Mouse (Mus musculus): Measurements from ENCODE around the gene Akr1c12. TPM values are rescaled to one million over a fixed set of nuclear protein-coding genes. Genes with fewer than 3 reads are reported as not detected.

Akr1c12 gene
- polyA plus RNA-seq, 1 experiment from 2014 or later: 0.42 TPM

DNA sequence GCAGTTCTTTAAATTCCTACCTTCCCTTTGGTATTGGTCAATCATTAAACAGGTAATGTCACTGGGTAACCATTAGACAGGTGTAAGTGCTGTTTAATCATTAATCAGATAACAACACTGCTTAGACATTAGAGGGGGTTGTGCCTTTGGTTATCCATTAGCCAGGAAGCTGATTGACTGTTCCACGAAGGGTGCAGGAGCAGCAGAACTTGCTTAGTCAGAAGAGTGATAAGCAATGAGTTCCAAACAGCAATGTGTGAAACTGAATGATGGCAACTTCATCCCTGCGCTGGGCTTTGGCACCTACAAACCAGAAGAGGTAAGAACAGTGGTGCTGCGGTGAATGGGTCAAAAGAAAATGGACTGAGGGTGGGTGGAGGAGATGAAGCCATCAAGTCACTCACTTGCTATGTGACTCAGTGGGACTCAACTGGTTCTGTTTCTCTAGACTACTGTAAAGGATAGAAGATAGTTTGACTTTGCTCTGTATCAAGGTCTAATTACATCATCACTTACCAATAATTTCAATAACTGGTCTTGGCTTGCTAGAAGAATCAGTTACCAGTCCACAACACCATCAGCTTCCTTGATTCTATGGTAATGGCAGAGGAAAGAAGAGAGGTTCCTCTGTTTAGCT, 45.6 kb downstream of the Akr1c12 start:
- WGBS: 68% methylated on average over 3 of the region's 3 CpGs
- Histone ChIP-seq H3K27ac (replicated peaks in 1 of 2; ENCODE audit: control insufficient read depth in 1 of 2, insufficient read depth in 1 of 2, low read depth in 2 of 2, low read length in 2 of 2) (no peak overlapping the region), H3K4me1 (ENCODE audit: control insufficient read depth in 2 of 2, insufficient read depth in 2 of 2, low read length in 2 of 2) (no peaks in the 10 kb centered on the region; a peak in 1 of 4 replicates), H3K27me3 (ENCODE audit: control insufficient read depth, insufficient read depth, low read length) (no peaks in the 10 kb centered on the region), H3K4me2 (ENCODE audit: low read length) (no peak overlapping the region), H3K4me3 (ENCODE audit: control insufficient read depth in 1 of 2, insufficient read depth in 1 of 2, low read depth in 1 of 2, low read length in 2 of 2) (no peak overlapping the region), H3K9ac (ENCODE audit: low read length) (no peak overlapping the region), H3K9me3 (ENCODE audit: control insufficient read depth, low read length) (no peaks in the 10 kb centered on the region), H3K36me3 (ENCODE audit: control insufficient read depth, insufficient read depth, low read length) (no peaks in the 10 kb centered on the region)
- ATAC-seq (ENCODE audit: insufficient number of reproducible peaks, insufficient read depth, low FRiP score, low read depth): no peak

- H3K4me2 ChIP-seq (ENCODE audit: low read length): no peak overlapping the region
- no peaks in the 10 kb centered on the region for H3K36me3 ChIP-seq (ENCODE audit: control insufficient read depth, insufficient read depth, low read length)
- no peak for ATAC-seq (ENCODE audit: insufficient number of reproducible peaks, insufficient read depth, low FRiP score, low read depth)
- no peak overlapping the region for H3K4me3 ChIP-seq (ENCODE audit: control insufficient read depth in 1 of 2, insufficient read depth in 1 of 2, low read depth in 1 of 2, low read length in 2 of 2)
- H3K27me3 ChIP-seq (ENCODE audit: control insufficient read depth, insufficient read depth, low read length): no peaks in the 10 kb centered on the region
- no peak overlapping the region for H3K9ac ChIP-seq (ENCODE audit: low read length)
- no peaks in the 10 kb centered on the region; a peak in 1 of 4 replicates for H3K4me1 ChIP-seq (ENCODE audit: control insufficient read depth in 2 of 2, insufficient read depth in 2 of 2, low read length in 2 of 2)
- H3K27ac ChIP-seq (replicated peaks in 1 of 2; ENCODE audit: control insufficient read depth in 1 of 2, insufficient read depth in 1 of 2, low read depth in 2 of 2, low read length in 2 of 2): no peak overlapping the region
- WGBS: 78% methylated on average over 1 of the region's 1 CpGs
- no peaks in the 10 kb centered on the region for H3K9me3 ChIP-seq (ENCODE audit: control insufficient read depth, low read length)
Measured at GRCm38 (mm10) chr13:4233135-4233534, 46.1 kb downstream of the Akr1c12 start.

- H3K4me1 ChIP-seq (ENCODE audit: control insufficient read depth in 2 of 2, insufficient read depth in 2 of 2, low read length in 2 of 2): no peaks in the 10 kb centered on the region; a peak in 1 of 4 replicates
- no peak for ATAC-seq (ENCODE audit: insufficient number of reproducible peaks, insufficient read depth, low FRiP score, low read depth)
Measured at GRCm38 (mm10) chr13:4230841-4231623, 48.2 kb downstream of the Akr1c12 start.

DNA sequence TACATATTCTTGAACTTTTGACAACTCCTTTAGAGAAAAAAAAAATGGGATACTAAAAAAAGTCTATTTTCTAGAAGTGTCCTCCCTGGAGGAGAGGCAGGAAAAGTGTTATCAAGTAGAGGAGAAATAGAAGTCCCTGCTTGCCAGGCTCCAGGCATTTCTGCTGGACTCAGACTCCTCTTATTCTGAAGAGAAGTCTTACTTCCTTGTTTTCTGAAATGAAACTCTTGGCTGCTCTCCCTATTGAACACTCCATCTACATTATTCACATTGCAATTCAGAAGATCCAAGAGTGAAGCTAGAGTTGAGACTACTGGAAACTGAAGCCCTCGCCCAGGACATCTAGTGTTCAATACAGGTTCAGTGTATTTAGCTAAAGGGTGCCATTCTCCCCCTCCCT, 50.8 kb downstream of the Akr1c12 start, which contains the start of gene Akr1c19:
TSS of gene Akr1c19 (plus strand) at position 260 of the 400 bp plus-strand sequence.
- Histone ChIP-seq H3K27ac (replicated peaks in 1 of 2; ENCODE audit: control insufficient read depth in 1 of 2, insufficient read depth in 1 of 2, low read depth in 2 of 2, low read length in 2 of 2) (0 out of 4 replicates have a peak within 1 kb of the TSS, but pooled peaks of 1 of the 2 experiments have one; percentile 4), H3K27me3 (ENCODE audit: control insufficient read depth, insufficient read depth, low read length) (no peaks in the 10 kb centered on the region), H3K9me3 (ENCODE audit: control insufficient read depth, low read length) (no peaks in the 10 kb centered on the region), H3K9ac (ENCODE audit: low read length) (no peak within 1 kb of the TSS), H3K4me1 (ENCODE audit: control insufficient read depth in 2 of 2, insufficient read depth in 2 of 2, low read length in 2 of 2) (no peaks in the 10 kb centered on the region; a peak in 1 of 4 replicates), H3K4me3 (ENCODE audit: control insufficient read depth in 1 of 2, insufficient read depth in 1 of 2, low read depth in 1 of 2, low read length in 2 of 2) (no peak within 1 kb of the TSS), H3K4me2 (ENCODE audit: low read length) (no peak within 1 kb of the TSS; the same call in 1 of the 2 replicates), H3K36me3 (ENCODE audit: control insufficient read depth, insufficient read depth, low read length) (no peaks in the 10 kb centered on the region)
- no peak for ATAC-seq (ENCODE audit: insufficient number of reproducible peaks, insufficient read depth, low FRiP score, low read depth)
- WGBS: 50% methylated on average over 1 of the region's 1 CpGs

More at GRCm38 (mm10) chr13:4230841-4231623, 48.2 kb downstream of the Akr1c12 start:
- Histone ChIP-seq H3K27ac (replicated peaks in 1 of 2; ENCODE audit: control insufficient read depth in 1 of 2, insufficient read depth in 1 of 2, low read depth in 2 of 2, low read length in 2 of 2) (no peak overlapping the region), H3K4me3 (ENCODE audit: control insufficient read depth in 1 of 2, insufficient read depth in 1 of 2, low read depth in 1 of 2, low read length in 2 of 2) (no peak overlapping the region), H3K36me3 (ENCODE audit: control insufficient read depth, insufficient read depth, low read length) (no peaks in the 10 kb centered on the region), H3K4me2 (ENCODE audit: low read length) (no peak overlapping the region), H3K9me3 (ENCODE audit: control insufficient read depth, low read length) (no peaks in the 10 kb centered on the region), H3K9ac (ENCODE audit: low read length) (no peak overlapping the region), H3K27me3 (ENCODE audit: control insufficient read depth, insufficient read depth, low read length) (no peaks in the 10 kb centered on the region)
- WGBS: 79% methylated on average over 8 of the region's 8 CpGs

Other genes starting within 250 kb of the Akr1c12 start
- gene Akr1c14, start 230.4 kb downstream of the Akr1c12 start, polyA plus RNA-seq (2014; fragmentation: Nextera tagmentation; extraction: Ambion mirVana): 2.0 and 3.1 TPM in 2 replicates
- 0.39 TPM in 1 of 2 replicates, not detected in the other for gene Akr1c18, start 128.8 kb downstream of the Akr1c12 start, polyA plus RNA-seq (2014; fragmentation: Nextera tagmentation; extraction: Ambion mirVana)
- 1.2 and 2.8 TPM in 2 replicates for gene Akr1c13, start 88.3 kb downstream of the Akr1c12 start, polyA plus RNA-seq (2014; fragmentation: Nextera tagmentation; extraction: Ambion mirVana)
- gene Akr1c19, start 50.7 kb downstream of the Akr1c12 start, polyA plus RNA-seq (2014; fragmentation: Nextera tagmentation; extraction: Ambion mirVana): 1.4 and 1.6 TPM in 2 replicates
- not detected in 2 replicates for gene Akr1c6, start 154.9 kb upstream of the Akr1c12 start, polyA plus RNA-seq (2014; fragmentation: Nextera tagmentation; extraction: Ambion mirVana)
- gene Akr1c20, start 243.9 kb upstream of the Akr1c12 start, polyA plus RNA-seq (2014; fragmentation: Nextera tagmentation; extraction: Ambion mirVana): not detected in 2 replicates

Data from heart, embryonic 14.5 days (tissue).